Mouse (Mus musculus) small intestine, adult 2 months (tissue): ENCODE data around the gene Slc25a25. TPM values are rescaled to one million over a fixed set of nuclear protein-coding genes. Genes with fewer than 3 reads are reported as not detected.
A peak's percentile ranks its signal among the peaks of the same experiment; 100 is the strongest.

Experiments
- H3K27ac ChIP-seq: fragments of 200-500 bp; 2 replicates; pipeline ENCODE4 v1.5.1; 2012; ENCODE audit warnings: low read depth, low read length, control low read depth, inconsistent platforms; ENCODE audit not compliant: insufficient read depth
- H3K27me3 ChIP-seq: fragments of 200-500 bp; 2 replicates; pipeline ENCODE4 v1.6.1; 2012; ENCODE audit warnings: mild to moderate bottlenecking, moderate library complexity, low read length, inconsistent platforms; ENCODE audit not compliant: control insufficient read depth, insufficient read depth
- H3K36me3 ChIP-seq: fragments of 200-500 bp; 2 replicates; pipeline ENCODE4 v1.6.1; 2012; ENCODE audit warnings: mild to moderate bottlenecking, low read length, control low read depth, inconsistent platforms; ENCODE audit not compliant: control insufficient read depth, insufficient read depth
- H3K4me1 ChIP-seq: fragments of 200-500 bp; 2 replicates; pipeline ENCODE4 v1.6.1; 2012; ENCODE audit warnings: low read length, inconsistent platforms, mixed read lengths; ENCODE audit not compliant: control insufficient read depth, insufficient read depth, insufficient read length
- H3K4me3 ChIP-seq: fragments of 200-500 bp; 2 replicates; pipeline ENCODE4 v1.5.1; 2012; ENCODE audit warnings: low read depth, mild to moderate bottlenecking, control low read depth, inconsistent platforms, low read length, moderate library complexity
- CTCF ChIP-seq: fragments of 200-500 bp; IDR thresholded peaks from 2 replicates; pipeline ENCODE4 v1.5.1; 2012; ENCODE audit warnings: low read depth, mild to moderate bottlenecking, control low read depth, inconsistent platforms, low read length, moderate library complexity, mixed read lengths; ENCODE audit not compliant: insufficient replicate concordance, insufficient read length; ENCODE audit errors: extremely low read depth
- POLR2A ChIP-seq: fragments of 200-500 bp; IDR thresholded peaks from 2 replicates; pipeline ENCODE4 v1.6.1; 2012; ENCODE audit warnings: low read depth, mild to moderate bottlenecking, control low read depth, inconsistent platforms, low read length, moderate library complexity
- WGBS: fragments of 180-500 bp; shearing (Covaris S2); methylation state at CpG from one replicate; pipeline ENCODE4 v1.1.7; 2018; 5-methylcytosine and 5-hydroxymethylcytosine counted together
- polyA plus RNA-seq: library from polyadenylated mRNA; depleted of rRNA; stranded (reverse); fragments of >200 nt; gene quantifications from 2 replicates; pipeline ENCODE4 v1.2.3, GENCODE M21; 2012

The Slc25a25 gene
- polyA plus RNA-seq, 1 experiment = 27.0 TPM

DNA sequence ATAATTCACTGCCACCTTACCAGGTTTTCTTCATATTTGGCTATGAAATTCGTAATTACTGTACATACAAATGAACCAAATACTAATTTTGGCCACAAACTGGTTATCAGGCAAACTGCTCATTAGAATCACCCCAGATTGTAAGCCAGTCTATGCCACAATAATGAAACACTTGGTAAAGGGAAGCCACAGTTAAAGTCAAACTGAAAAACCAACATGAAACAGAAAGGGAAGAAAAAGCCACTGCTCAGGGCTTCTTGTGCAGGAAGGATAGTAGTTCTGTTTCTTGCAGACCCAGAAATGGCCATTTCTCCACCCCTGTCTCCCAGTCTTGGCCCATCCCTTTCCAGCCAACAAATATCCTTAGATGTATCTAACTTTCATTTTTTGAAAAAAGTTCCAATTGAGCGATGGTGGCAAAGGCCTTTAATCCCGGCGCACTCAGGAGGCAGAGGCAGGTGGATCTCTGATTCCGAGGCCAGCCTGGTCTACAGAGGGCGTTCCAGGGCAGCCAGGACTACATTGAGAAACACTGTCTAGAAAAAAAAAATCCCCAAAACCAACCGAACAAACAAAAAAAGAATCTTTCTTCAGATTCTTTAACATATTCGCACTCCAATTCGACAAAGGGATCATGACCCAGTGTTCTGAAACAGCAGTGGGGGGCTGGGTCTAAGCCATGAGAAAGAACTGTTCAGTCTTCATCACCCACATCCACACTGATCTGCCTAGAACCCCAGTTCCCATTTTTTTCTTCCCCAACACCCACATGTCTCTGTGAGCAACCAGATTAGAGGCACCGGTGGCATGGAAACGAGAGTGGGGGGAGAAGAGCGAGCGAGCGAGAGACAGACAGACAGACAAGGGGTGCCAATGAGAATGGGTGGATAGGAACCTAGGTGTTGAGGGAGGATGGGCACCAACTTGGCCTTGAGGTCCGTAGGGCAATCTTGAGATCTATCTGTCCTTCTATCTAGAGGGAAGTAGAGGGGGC, 1.2 kb downstream of the Slc25a25 start, which contains the start of gene Naif1:
Naif1 (plus strand) TSS at position 697 of the 994 bp plus-strand sequence.
- Histone ChIP-seq H3K4me1 (peaks cover 14% of the 10 kb centered on the region), H3K36me3 (peaks cover 10% of the 10 kb centered on the region), H3K27ac (peak within 1 kb of the TSS; percentile 76), H3K4me3 (peak within 1 kb of the TSS; percentile 77), H3K27me3 (no peaks in the 10 kb centered on the region)
- TF ChIP-seq CTCF = no peak
- TF ChIP-seq POLR2A = no peak
- WGBS = 31% methylated on average over 15 of the region's 15 CpGs

DNA sequence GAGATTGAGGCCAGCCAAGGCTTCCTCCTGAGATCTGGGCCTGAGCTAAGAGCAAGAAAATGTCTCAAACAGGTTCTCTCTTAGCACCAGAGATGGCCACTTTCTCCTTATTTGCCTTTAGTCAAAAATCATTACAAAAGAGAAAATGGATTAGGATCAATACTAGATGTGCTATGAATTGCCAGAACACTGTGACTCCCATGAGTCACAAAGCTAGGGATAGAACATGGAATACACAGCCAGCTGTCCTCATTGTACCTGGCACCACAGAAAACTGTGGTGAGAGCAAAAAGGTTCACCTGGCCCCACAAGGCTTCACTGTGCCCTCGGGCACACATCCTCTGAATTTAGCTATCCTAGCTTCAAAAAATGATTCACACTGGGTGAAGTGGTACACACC, 2.8 kb downstream of the Slc25a25 start:
- no peak for TF ChIP-seq POLR2A
- no peak for TF ChIP-seq CTCF
- H3K27me3 ChIP-seq = no peaks in the 10 kb centered on the region
- H3K4me3 ChIP-seq = no peak overlapping the region
- WGBS = 31% methylated on average over 1 of the region's 1 CpGs
- H3K4me1 ChIP-seq = peaks cover 17% of the 10 kb centered on the region
- peak overlapping the region; percentile 33; the same call in 1 of the 2 replicates for H3K27ac ChIP-seq
- peaks cover 12% of the 10 kb centered on the region for H3K36me3 ChIP-seq

DNA sequence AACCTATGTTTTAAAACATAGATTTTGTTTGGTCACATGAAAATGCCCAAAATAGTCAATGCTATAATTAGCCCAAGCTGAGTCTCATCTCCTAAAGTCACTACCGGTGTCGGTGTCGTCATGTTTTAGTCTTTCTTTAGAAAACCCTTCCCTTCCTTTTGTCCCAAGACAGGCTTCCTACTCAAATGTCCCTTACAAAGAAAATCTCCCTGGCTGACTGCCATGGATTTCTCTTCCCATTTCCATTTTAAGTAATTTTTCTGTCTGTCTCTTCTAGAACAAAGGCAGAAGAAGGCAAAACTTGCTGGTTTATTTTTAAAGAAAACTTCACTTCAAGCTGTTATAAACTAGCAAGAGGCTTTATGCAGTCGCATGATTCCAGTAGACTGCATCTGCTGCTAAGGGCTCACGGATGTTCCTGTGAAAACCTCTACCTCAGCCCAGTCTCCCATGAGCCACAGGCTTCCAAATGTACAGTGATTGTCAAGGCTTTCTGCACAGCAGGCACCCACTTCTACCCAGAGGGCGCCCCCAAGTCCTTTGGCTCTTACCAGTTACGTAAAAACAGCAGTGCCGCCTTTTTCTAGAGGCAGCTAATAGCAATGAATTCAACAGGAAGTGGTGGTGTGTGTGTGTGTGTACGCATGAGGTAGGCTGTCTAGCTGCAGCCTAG, 3.8 kb downstream of the Slc25a25 start:
- 29% methylated on average over 9 of the region's 9 CpGs for WGBS
- peaks cover 14% of the 10 kb centered on the region for H3K4me1 ChIP-seq
- no peaks in the 10 kb centered on the region for H3K27me3 ChIP-seq
- H3K4me3 ChIP-seq = peak overlapping the region; percentile 11; the same call in 1 of the 2 replicates
- H3K27ac ChIP-seq = peak overlapping the region; percentile 79
- TF ChIP-seq CTCF (peak; percentile 12; the same call in 1 of the 2 replicates), POLR2A (no peak)
- peaks cover 12% of the 10 kb centered on the region for H3K36me3 ChIP-seq

DNA sequence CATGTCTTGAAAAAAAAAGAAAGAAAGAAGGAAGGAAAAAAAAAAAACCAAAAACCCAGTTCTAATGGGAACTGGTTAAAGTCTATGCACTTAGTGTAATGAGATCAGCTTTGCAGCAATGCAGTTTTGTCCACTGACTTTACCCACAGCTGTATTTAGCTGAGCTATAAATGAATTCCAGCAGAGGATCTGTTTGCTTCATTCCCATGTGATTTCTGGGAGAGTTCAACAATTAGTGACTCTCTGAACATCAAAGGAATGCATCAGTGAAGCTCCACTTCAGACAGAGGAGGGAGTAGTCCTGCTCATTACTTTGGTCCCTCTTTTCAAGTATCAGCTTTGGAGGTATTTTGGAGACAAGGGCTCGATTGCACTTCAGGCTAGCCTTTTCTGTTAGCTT, 5.7 kb downstream of the Slc25a25 start:
- Histone ChIP-seq H3K4me1 (peaks cover 26% of the 10 kb centered on the region; the same call in 1 of the 2 replicates), H3K27me3 (no peaks in the 10 kb centered on the region), H3K4me3 (no peak overlapping the region), H3K36me3 (peaks cover 12% of the 10 kb centered on the region), H3K27ac (no peak overlapping the region)
- TF ChIP-seq POLR2A (no peak), CTCF (no peak)
- WGBS = 33% methylated on average over 1 of the region's 1 CpGs

DNA sequence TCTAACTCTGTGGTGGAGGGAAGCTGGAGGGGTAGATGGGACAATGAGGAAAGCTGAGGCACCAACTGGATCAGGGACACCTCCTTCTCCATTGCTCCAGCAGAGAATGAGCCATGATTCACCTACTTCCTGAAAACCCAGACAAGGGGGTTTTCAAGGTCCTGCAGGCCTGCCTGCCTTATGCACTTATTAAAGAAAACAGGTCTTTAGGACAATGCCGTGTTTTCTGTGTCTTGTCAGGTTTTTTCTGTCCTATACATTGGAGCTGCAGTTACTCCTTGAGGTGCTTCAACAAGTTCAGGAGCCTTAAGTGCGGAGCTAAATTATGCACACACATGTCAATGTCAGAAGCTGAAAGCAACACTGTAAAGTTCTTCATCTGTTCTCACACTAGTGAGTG, 9.7 kb downstream of the Slc25a25 start:
- Histone ChIP-seq H3K4me1 (peaks cover 36% of the 10 kb centered on the region; the same call in 1 of the 2 replicates), H3K36me3 (peaks cover 10% of the 10 kb centered on the region), H3K27ac (peak overlapping the region; percentile 68), H3K4me3 (no peak overlapping the region), H3K27me3 (no peaks in the 10 kb centered on the region)
- 63% methylated on average over 2 of the region's 2 CpGs for WGBS
- no peak for TF ChIP-seq CTCF
- TF ChIP-seq POLR2A = no peak

DNA sequence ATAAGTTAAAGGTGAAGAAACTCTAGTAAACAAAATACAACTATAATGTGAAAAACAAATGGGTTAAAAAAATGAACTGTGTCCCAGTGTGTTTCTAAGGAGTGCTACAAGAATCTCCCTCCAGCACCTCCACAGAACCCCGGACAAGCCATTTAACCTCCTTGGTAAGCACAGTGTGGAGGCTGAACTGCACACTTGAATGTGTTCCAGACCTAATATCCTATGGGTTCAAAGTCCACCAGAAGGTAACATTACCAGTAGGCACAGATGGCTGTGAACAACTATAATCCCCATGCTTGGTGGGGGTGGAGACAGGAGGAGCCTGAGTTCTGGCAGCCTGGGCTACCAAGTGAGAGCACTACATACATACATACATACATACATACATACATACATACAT, 10.6 kb downstream of the Slc25a25 start:
- H3K4me1 ChIP-seq = peaks cover 36% of the 10 kb centered on the region; the same call in 1 of the 2 replicates
- no peak overlapping the region for H3K4me3 ChIP-seq
- 25% methylated on average over 1 of the region's 1 CpGs for WGBS
- H3K27me3 ChIP-seq = no peaks in the 10 kb centered on the region
- TF ChIP-seq CTCF = no peak
- TF ChIP-seq POLR2A = no peak
- H3K36me3 ChIP-seq = peaks cover 9% of the 10 kb centered on the region
- H3K27ac ChIP-seq = peak overlapping the region; percentile 68

DNA sequence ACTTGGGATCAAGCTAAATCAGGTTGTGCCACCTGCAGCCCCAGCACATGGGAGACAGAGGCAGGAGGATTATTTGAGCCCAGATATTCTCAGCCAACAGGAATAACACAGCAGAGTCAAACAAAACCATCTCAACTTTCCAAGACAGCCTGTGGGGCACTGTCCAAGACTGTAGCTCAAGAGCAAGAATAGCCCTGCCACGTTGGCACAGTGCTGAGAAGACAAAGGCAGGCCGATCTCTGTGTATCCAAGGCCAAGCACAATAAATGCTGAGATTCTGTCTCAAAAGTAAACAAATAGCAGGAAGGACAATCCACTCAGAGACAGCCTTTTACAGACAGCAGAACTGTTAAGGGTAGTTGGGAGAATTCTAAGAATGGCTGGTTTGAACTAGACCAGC, 11.1 kb downstream of the Slc25a25 start:
- Histone ChIP-seq H3K4me1 (peaks cover 36% of the 10 kb centered on the region; the same call in 1 of the 2 replicates), H3K4me3 (no peak overlapping the region), H3K27ac (peak overlapping the region; percentile 83), H3K27me3 (no peaks in the 10 kb centered on the region), H3K36me3 (peaks cover 6% of the 10 kb centered on the region)
- no peak for TF ChIP-seq CTCF
- TF ChIP-seq POLR2A = no peak
- WGBS = 11% methylated on average over 2 of the region's 2 CpGs
